Mouse (Mus musculus) gastrocnemius, postnatal 4 days (tissue): Measurements from ENCODE around the gene Ilf2. TPM values are rescaled to one million over a fixed set of nuclear protein-coding genes. Genes with fewer than 3 reads are reported as not detected.

Source experiments
- total RNA-seq, 2 experiments: library from RNA; stranded (reverse); gene quantifications; 2 replicates each; pipeline ENCODE4 v1.2.3; 2021

Gene Ilf2
- total RNA-seq, 2 experiments from 2014 or later, result 72.3 to 75.4 TPM

Other genes starting within 250 kb of the Ilf2 start
- 10 to 100 TPM; 48.9 to 53.8 TPM for gene Jtb, start 244.5 kb upstream of the Ilf2 start, total RNA-seq
- under 1 TPM; 0.18 to 0.25 TPM for gene Creb3l4, start 232.6 kb upstream of the Ilf2 start, total RNA-seq
- gene Slc39a1, start 228.0 kb upstream of the Ilf2 start, total RNA-seq, result 10 to 100 TPM; 81.1 to 84.6 TPM
- 10 to 100 TPM; 20.9 to 24.1 TPM for gene Crtc2, start 222.0 kb upstream of the Ilf2 start, total RNA-seq
- gene Dennd4b, start 210.9 kb upstream of the Ilf2 start, total RNA-seq, result 10 to 100 TPM; 26.1 to 27.2 TPM
- gene Gatad2b, start 182.9 kb upstream of the Ilf2 start, total RNA-seq, result 10 to 100 TPM; 63.6 to 67.4 TPM
- 1 to 10 TPM; 7.2 to 7.4 TPM for gene Slc27a3, start 86.2 kb upstream of the Ilf2 start, total RNA-seq
- gene Ints3, start 42.5 kb upstream of the Ilf2 start, total RNA-seq, result 10 to 100 TPM; 31.8 to 32.0 TPM
- gene Npr1, start 10.3 kb upstream of the Ilf2 start, total RNA-seq, result 10 to 100 TPM; 25.9 to 26.4 TPM
- gene Snapin, start 14.9 kb downstream of the Ilf2 start, total RNA-seq, result 10 to 100 TPM; 71.3 to 74.7 TPM
- gene Chtop, start 33.4 kb downstream of the Ilf2 start, total RNA-seq, result 100 to 1,000 TPM; 110 to 118 TPM
- gene S100a1, start 38.3 kb downstream of the Ilf2 start, total RNA-seq, result 10 to 100 TPM; 27.3 to 31.2 TPM
- gene S100a13, start 38.3 kb downstream of the Ilf2 start, total RNA-seq, result 10 to 100 TPM; 22.6 to 23.3 TPM
- gene S100a14, start 50.7 kb downstream of the Ilf2 start, total RNA-seq, result 1 to 10 TPM in 1 of 2 experiments, under 1 TPM in 1; 0.64 to 1.1 TPM
- 100 to 1,000 TPM; 117 to 124 TPM for gene S100a16, start 61.1 kb downstream of the Ilf2 start, total RNA-seq
- 1 to 10 TPM; 1.4 to 2.3 TPM for gene S100a3, start 84.5 kb downstream of the Ilf2 start, total RNA-seq
- not detected for gene S100a2, start 114.1 kb downstream of the Ilf2 start, total RNA-seq
- gene Gm42674, start 125.8 kb downstream of the Ilf2 start, total RNA-seq, result not detected
- 10 to 100 TPM; 15.7 to 17.2 TPM for gene S100a4, start 127.6 kb downstream of the Ilf2 start, total RNA-seq
- gene S100a5, start 132.4 kb downstream of the Ilf2 start, total RNA-seq, result not detected
- 100 to 1,000 TPM; 140 to 154 TPM for gene S100a6, start 136.8 kb downstream of the Ilf2 start, total RNA-seq
- gene S100a7a, start 177.9 kb downstream of the Ilf2 start, total RNA-seq, result under 1 TPM in 1 of 2 experiments, not detected in 1; 0.29 TPM
- gene S100a8, start 192.9 kb downstream of the Ilf2 start, total RNA-seq, result 10 to 100 TPM in 1 of 2 experiments, 1 to 10 TPM in 1; 4.5 to 11.8 TPM
- gene S100a9, start 219.6 kb downstream of the Ilf2 start, total RNA-seq, result 10 to 100 TPM in 1 of 2 experiments, 1 to 10 TPM in 1; 3.2 to 14.2 TPM